Mouse (Mus musculus) adrenal gland, postnatal 14 days (tissue): ENCODE data around the gene Prdm10. TPM values are rescaled to one million over a fixed set of nuclear protein-coding genes. Genes with fewer than 3 reads are reported as not detected.

Source experiments
- DNase-seq: peaks from one replicate; pipeline ENCODE4 v3.0.0; 2021; ENCODE audit warnings: mixed read lengths
- total RNA-seq: library from RNA; stranded (reverse); gene quantifications from 2 replicates; pipeline ENCODE4 v1.2.3, GENCODE M21; 2021

Prdm10 gene
- total RNA-seq, 1 experiment from 2014 or later, result 8.0 TPM

GRCm38 (mm10) chr9:31262226-31263105 lies 17.9 kb upstream of the Prdm10 start:
- peak; percentile 69 for DNase-seq

GRCm38 (mm10) chr9:31266013-31266659 lies 14.2 kb upstream of the Prdm10 start:
- peak; percentile 43 for DNase-seq

- DNase-seq, result no peak
Measured at GRCm38 (mm10) chr9:31271221-31272015, 8.9 kb upstream of the Prdm10 start.

- DNase-seq, result no peak
Measured at GRCm38 (mm10) chr9:31272160-31272559, 8.2 kb upstream of the Prdm10 start.

GRCm38 (mm10) chr9:31278651-31279050 lies 1.7 kb upstream of the Prdm10 start:
- DNase-seq, result peak; percentile 59

- peak; percentile 35 for DNase-seq
Measured at GRCm38 (mm10) chr9:31279306-31279705, 1.0 kb upstream of the Prdm10 start.

- no peak for DNase-seq
Measured at GRCm38 (mm10) chr9:31279885-31280365, 413 bp upstream of the Prdm10 start.

GRCm38 (mm10) chr9:31281011-31281662 lies 799 bp downstream of the Prdm10 start:
- DNase-seq, result peak; percentile 92

- DNase-seq, result peak; percentile 29
Measured at GRCm38 (mm10) chr9:31281663-31282015, 1.3 kb downstream of the Prdm10 start.

GRCm38 (mm10) chr9:31282536-31282935 lies 2.2 kb downstream of the Prdm10 start:
- no peak for DNase-seq

- DNase-seq, result no peak
Measured at GRCm38 (mm10) chr9:31283044-31283443, 2.7 kb downstream of the Prdm10 start.

- DNase-seq, result peak; percentile 34
Measured at GRCm38 (mm10) chr9:31283911-31284310, 3.6 kb downstream of the Prdm10 start.

- DNase-seq, result peak; percentile 69
Measured at GRCm38 (mm10) chr9:31290201-31290862, 10.0 kb downstream of the Prdm10 start.

- DNase-seq, result no peak
Measured at GRCm38 (mm10) chr9:31291978-31292377, 11.6 kb downstream of the Prdm10 start.

GRCm38 (mm10) chr9:31293208-31293607 lies 12.9 kb downstream of the Prdm10 start:
- DNase-seq, result no peak

GRCm38 (mm10) chr9:31295311-31295710 lies 15.0 kb downstream of the Prdm10 start:
- no peak for DNase-seq

GRCm38 (mm10) chr9:31296293-31296692 lies 16.0 kb downstream of the Prdm10 start:
- DNase-seq, result no peak

- peak; percentile 32 for DNase-seq
Measured at GRCm38 (mm10) chr9:31298751-31299150, 18.4 kb downstream of the Prdm10 start.

- no peak for DNase-seq
Measured at GRCm38 (mm10) chr9:31300525-31300924, 20.2 kb downstream of the Prdm10 start.

- no peak for DNase-seq
Measured at GRCm38 (mm10) chr9:31301107-31301506, 20.8 kb downstream of the Prdm10 start.

- DNase-seq, result no peak
Measured at GRCm38 (mm10) chr9:31301526-31302311, 21.4 kb downstream of the Prdm10 start.
